Mouse (Mus musculus) liver, embryonic 16.5 days (tissue): Measurements from ENCODE around the gene Rbfox1. TPM values are rescaled to one million over a fixed set of nuclear protein-coding genes. Genes with fewer than 3 reads are reported as not detected.

Experiments used
- ATAC-seq: fragments of 200-750 bp; cut with Nextera tagmentation; 2 replicates; pipeline ENCODE4 v1.8.0; 2017; ENCODE audit warnings: low read depth, mild to moderate bottlenecking, moderate number of reproducible peaks, moderate library complexity
- H3K27ac ChIP-seq: fragments of 300-500 bp; sonication (generic); 2 replicates; pipeline ENCODE4 v1.5.1; 2014; ENCODE audit warnings: mild to moderate bottlenecking, low read length
- H3K27me3 ChIP-seq: fragments of 300-500 bp; sonication (generic); 2 replicates; pipeline ENCODE4 v1.6.1; 2014; ENCODE audit warnings: low read depth, low read length, mixed read lengths; ENCODE audit not compliant: control insufficient read depth, insufficient read depth
- H3K36me3 ChIP-seq: fragments of 300-500 bp; sonication (generic); 2 replicates; pipeline ENCODE4 v1.6.1; 2014; ENCODE audit warnings: mild to moderate bottlenecking; ENCODE audit not compliant: control insufficient read depth, insufficient read depth
- H3K4me1 ChIP-seq: fragments of 300-500 bp; sonication (generic); 2 replicates; pipeline ENCODE4 v1.6.1; 2014; ENCODE audit warnings: low read depth, low read length, mixed read lengths; ENCODE audit not compliant: control insufficient read depth
- H3K4me2 ChIP-seq: fragments of 300-500 bp; sonication (generic); 2 replicates; pipeline ENCODE4 v1.6.1; 2014; ENCODE audit warnings: low read depth, low read length, mixed read lengths
- H3K4me3 ChIP-seq: fragments of 300-500 bp; sonication (generic); 2 replicates; pipeline ENCODE4 v1.5.1; 2014; ENCODE audit warnings: low read depth, mild to moderate bottlenecking, low read length
- H3K9ac ChIP-seq: fragments of 300-500 bp; sonication (generic); 2 replicates; pipeline ENCODE4 v1.6.1; 2014; ENCODE audit warnings: low read depth, low read length
- H3K9me3 ChIP-seq: fragments of 300-500 bp; sonication (generic); replicated peaks from 2 replicates; pipeline ENCODE4 v1.6.1; 2016; ENCODE audit warnings: low read length; ENCODE audit not compliant: control insufficient read depth
- WGBS: fragments of 180-500 bp; shearing (Covaris S2); extraction: QIAGEN DNeasy Blood & Tissue Kit; methylation state at CpG from one replicate; pipeline ENCODE4 v1.1.7; 2014; ENCODE audit not compliant: insufficient replicate concordance; 5-methylcytosine and 5-hydroxymethylcytosine counted together
- polyA plus RNA-seq: library from polyadenylated mRNA; unstranded; fragments of >200 nt; fragmentation: Nextera tagmentation; extraction: Ambion mirVana; gene quantifications from 2 replicates; pipeline ENCODE4 v1.2.1, GENCODE M21; 2015

Gene Rbfox1
- polyA plus RNA-seq, 1 experiment from 2014 or later: 0.38 TPM

DNA sequence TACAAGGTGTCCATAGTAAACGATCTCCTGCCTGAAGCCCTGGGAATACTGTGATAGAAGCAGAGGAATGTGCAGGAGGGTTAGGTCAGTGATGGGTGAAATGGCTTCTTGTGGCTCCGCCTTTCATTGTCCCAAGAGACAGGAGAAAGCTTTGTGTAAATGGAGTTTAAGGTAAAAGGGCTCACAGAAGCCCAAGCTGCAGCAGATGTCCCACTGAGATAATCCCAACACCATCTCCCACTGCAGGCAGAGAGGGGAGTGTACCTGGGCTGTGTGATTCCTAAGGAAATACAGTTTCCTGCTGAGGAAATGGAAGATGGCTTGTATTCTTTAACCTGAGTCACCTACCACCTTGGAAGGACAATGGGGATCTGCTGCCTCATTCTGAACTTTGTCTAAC lies 529.7 kb downstream of the Rbfox1 start:
- Histone ChIP-seq H3K9ac (no peak overlapping the region), H3K4me3 (no peak overlapping the region), H3K36me3 (no peaks in the 10 kb centered on the region), H3K9me3 (no peaks in the 10 kb centered on the region), H3K4me2 (no peak overlapping the region), H3K4me1 (no peaks in the 10 kb centered on the region), H3K27ac (no peak overlapping the region), H3K27me3 (no peaks in the 10 kb centered on the region)
- 22% methylated on average over 2 of the region's 2 CpGs for WGBS
- no peak for ATAC-seq

DNA sequence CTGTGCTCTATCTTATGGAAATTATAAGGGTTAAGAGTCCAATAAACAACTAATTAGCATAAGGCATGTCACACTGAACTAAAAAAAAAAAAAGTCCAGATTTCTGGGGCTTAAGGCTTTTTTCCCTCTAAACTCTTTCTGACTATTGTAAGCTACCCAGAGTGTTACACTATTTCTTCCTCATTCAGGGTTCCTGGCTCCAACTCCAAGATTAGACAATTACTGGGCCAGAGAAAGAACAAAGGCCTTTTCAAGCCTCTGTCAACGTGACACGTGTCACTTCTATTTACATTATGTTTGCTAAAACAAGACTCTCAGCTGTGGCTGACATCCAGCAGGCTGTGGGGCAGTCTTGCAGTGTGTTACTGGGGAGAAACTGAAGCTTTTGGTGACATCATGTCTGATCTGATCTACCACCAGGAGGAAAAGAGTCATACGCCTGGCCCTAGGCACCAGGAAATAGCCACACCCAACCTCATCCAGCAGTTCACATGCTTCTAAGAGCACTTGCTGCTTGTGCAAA lies 536.5 kb downstream of the Rbfox1 start:
- ATAC-seq: no peak

GRCm38 (mm10) chr16:6423878-6424409 lies 538.8 kb downstream of the Rbfox1 start:
- Histone ChIP-seq H3K27ac (no peak overlapping the region), H3K36me3 (no peaks in the 10 kb centered on the region), H3K27me3 (no peaks in the 10 kb centered on the region), H3K4me3 (no peak overlapping the region), H3K9me3 (no peaks in the 10 kb centered on the region), H3K4me1 (no peaks in the 10 kb centered on the region), H3K9ac (no peak overlapping the region), H3K4me2 (no peak overlapping the region)
- ATAC-seq: no peak
- WGBS: 58% methylated on average over 4 of the region's 4 CpGs

More for the DNA sequence above, 536.5 kb downstream of the Rbfox1 start:
- Histone ChIP-seq H3K4me1 (no peaks in the 10 kb centered on the region), H3K36me3 (no peaks in the 10 kb centered on the region), H3K9me3 (no peaks in the 10 kb centered on the region), H3K27me3 (no peaks in the 10 kb centered on the region), H3K9ac (no peak overlapping the region), H3K27ac (no peak overlapping the region), H3K4me2 (no peak overlapping the region), H3K4me3 (no peak overlapping the region)
- WGBS: 45% methylated on average over 3 of the region's 3 CpGs

DNA sequence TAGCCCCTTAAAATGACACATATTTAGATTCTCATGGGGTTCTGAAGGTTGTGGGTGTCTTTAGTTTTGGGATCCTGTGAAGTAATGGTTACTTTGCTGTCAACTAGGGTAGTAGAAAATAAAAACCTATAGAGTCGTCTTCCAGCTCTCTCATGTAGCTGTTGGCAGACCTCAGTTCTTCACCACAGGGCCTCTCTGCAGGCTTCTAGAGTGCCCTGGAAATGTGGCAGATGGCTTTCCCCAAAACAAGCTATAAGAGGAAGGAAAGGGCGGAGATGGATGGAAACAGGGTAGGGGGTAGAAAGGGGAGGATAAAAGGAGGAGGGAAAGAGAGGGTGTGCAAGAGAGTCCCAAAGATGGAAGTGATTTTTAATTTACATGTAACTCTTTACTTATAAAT lies 539.6 kb downstream of the Rbfox1 start:
- 53% methylated on average over 2 of the region's 2 CpGs for WGBS
- H3K9me3 ChIP-seq: no peaks in the 10 kb centered on the region

GRCm38 (mm10) chr16:6427292-6428281 lies 542.4 kb downstream of the Rbfox1 start:
- ATAC-seq: no peak
- 65% methylated on average over 12 of the region's 12 CpGs for WGBS

More for the DNA sequence above, 539.6 kb downstream of the Rbfox1 start:
- ATAC-seq: no peak
- Histone ChIP-seq H3K4me3 (no peak overlapping the region), H3K36me3 (no peaks in the 10 kb centered on the region), H3K9ac (no peak overlapping the region), H3K4me2 (no peak overlapping the region), H3K27me3 (no peaks in the 10 kb centered on the region), H3K27ac (no peak overlapping the region), H3K4me1 (no peaks in the 10 kb centered on the region)

GRCm38 (mm10) chr16:6430981-6431380 lies 545.8 kb downstream of the Rbfox1 start:
- WGBS: 61% methylated on average over 2 of the region's 2 CpGs
- no peak for ATAC-seq
- no peaks in the 10 kb centered on the region for H3K9me3 ChIP-seq

More at GRCm38 (mm10) chr16:6427292-6428281, 542.4 kb downstream of the Rbfox1 start:
- Histone ChIP-seq H3K27ac (no peak overlapping the region), H3K36me3 (no peaks in the 10 kb centered on the region), H3K4me1 (no peaks in the 10 kb centered on the region), H3K4me3 (no peak overlapping the region), H3K4me2 (no peak overlapping the region), H3K9ac (no peak overlapping the region), H3K9me3 (no peaks in the 10 kb centered on the region), H3K27me3 (no peaks in the 10 kb centered on the region)

GRCm38 (mm10) chr16:6436445-6436844 lies 551.3 kb downstream of the Rbfox1 start:
- no peaks in the 10 kb centered on the region for H3K4me1 ChIP-seq
- H3K36me3 ChIP-seq: no peaks in the 10 kb centered on the region
- H3K9ac ChIP-seq: no peak overlapping the region
- H3K9me3 ChIP-seq: no peaks in the 10 kb centered on the region
- H3K4me2 ChIP-seq: no peak overlapping the region
- H3K4me3 ChIP-seq: no peak overlapping the region
- ATAC-seq: no peak
- WGBS: 48% methylated on average over 2 of the region's 2 CpGs
- no peak overlapping the region for H3K27ac ChIP-seq
- no peaks in the 10 kb centered on the region for H3K27me3 ChIP-seq

More at GRCm38 (mm10) chr16:6430981-6431380, 545.8 kb downstream of the Rbfox1 start:
- Histone ChIP-seq H3K4me1 (no peaks in the 10 kb centered on the region), H3K27me3 (no peaks in the 10 kb centered on the region), H3K27ac (no peak overlapping the region), H3K4me3 (no peak overlapping the region), H3K9ac (no peak overlapping the region), H3K36me3 (no peaks in the 10 kb centered on the region), H3K4me2 (no peak overlapping the region)

GRCm38 (mm10) chr16:6448250-6448649 lies 563.1 kb downstream of the Rbfox1 start:
- no peak overlapping the region for H3K4me2 ChIP-seq
- no peaks in the 10 kb centered on the region for H3K36me3 ChIP-seq
- WGBS: 20% methylated on average over 5 of the region's 5 CpGs
- no peak for ATAC-seq
- no peaks in the 10 kb centered on the region for H3K27me3 ChIP-seq
- no peaks in the 10 kb centered on the region for H3K9me3 ChIP-seq
- no peak overlapping the region for H3K4me3 ChIP-seq
- no peak overlapping the region for H3K9ac ChIP-seq
- no peak overlapping the region for H3K27ac ChIP-seq
- no peaks in the 10 kb centered on the region for H3K4me1 ChIP-seq

DNA sequence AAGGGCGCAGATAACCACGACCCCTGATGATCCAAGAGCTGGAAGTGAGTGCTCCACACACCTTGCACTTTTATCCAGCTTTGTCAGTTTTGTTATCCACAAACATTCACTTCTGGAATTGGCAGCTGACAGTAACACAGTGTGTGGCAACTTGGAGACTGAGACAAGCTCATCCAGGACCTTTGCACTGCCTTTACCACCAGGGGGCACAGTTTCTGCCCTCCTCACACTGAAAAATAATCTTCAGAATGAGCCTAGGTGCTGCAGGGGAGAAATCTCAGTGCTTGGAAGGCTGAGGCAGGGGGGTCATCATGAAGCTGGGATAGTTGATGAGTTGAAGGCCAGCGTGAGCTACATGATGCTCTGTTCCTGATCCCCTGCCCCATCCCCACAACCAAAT lies 570.2 kb downstream of the Rbfox1 start:
- no peak for ATAC-seq
- H3K27ac ChIP-seq: no peak overlapping the region
- no peaks in the 10 kb centered on the region for H3K9me3 ChIP-seq
- H3K36me3 ChIP-seq: no peaks in the 10 kb centered on the region
- no peak overlapping the region for H3K9ac ChIP-seq
- WGBS: 53% methylated on average over 3 of the region's 3 CpGs
- no peak overlapping the region for H3K4me2 ChIP-seq
- no peak overlapping the region for H3K4me3 ChIP-seq
- no peaks in the 10 kb centered on the region for H3K27me3 ChIP-seq
- H3K4me1 ChIP-seq: no peaks in the 10 kb centered on the region
